In the genomic region with DNA sequence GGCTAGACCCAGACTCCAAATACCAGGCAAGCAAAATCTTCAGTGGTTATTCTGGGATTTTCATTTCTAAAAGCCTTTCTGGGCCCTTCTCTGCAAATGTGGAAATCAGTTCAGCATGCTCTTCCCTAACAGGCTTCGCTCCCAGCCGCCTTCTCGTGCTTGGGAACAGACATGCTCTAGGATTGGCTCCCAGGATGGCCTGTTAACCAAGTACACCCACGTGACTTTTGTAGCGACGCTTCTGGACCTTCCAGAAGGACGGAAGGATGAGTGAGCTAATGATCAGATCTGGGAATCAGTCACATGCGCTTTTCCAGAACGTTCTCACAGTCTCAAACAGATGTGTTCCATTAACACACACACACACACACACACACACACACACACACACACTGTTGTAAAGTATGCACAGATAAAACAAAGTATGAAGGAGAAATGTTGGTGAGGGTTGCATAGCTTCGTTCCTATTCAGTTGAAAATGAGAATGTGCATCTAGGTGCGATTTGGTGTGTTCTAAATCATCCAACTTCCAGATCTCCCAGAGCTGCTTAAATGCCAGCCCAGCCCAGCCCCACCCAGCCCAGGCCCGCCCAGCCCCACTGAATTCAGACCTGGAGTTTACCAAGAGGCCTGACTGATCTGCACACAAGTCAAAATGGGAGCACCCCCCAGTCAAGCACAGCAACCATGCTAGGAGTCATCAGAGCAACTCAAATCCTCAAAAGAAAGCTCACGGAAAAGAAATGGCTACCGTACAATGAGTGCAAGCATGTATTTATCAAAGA, we compare ENCODE assay signal across 15 mouse cellular contexts.
A peak's percentile ranks its signal among the peaks of the same experiment; 100 is the strongest.
DNase-seq lines count a peak whose midpoint lies in the region; ATAC-seq and TF ChIP-seq lines count a peak whose summit lies in the region.
"Had no signal": no experiment of that assay in that cellular context is flagged by ENCODE, and none has a peak within 500 bp of the region (broad histone marks: within the 10 kb centered on the region; RNA-seq: fewer than 3 reads in every experiment).

No protein-coding gene starts in this region.

- H3K4me3 ChIP-seq in embryonic facial prominence, embryonic 13.5 days = no peak overlapping the region
- H3K4me3 ChIP-seq in embryonic facial prominence, embryonic 10.5 days = no peak overlapping the region
- H3K4me3 ChIP-seq in heart, postnatal 0 days (ENCODE audit: low read depth, low read length) = no peak overlapping the region
- H3K4me3 ChIP-seq: limb, embryonic 12.5 days; midbrain, embryonic 13.5 days had no signal

- H3K4me2 ChIP-seq in embryonic facial prominence, embryonic 13.5 days = no peak overlapping the region
- H3K4me2 ChIP-seq in heart, postnatal 0 days (ENCODE audit: low read depth, low read length) = peak overlapping the region; percentile 1; the same call in 1 of the 2 replicates
- H3K4me2 ChIP-seq: hindbrain, embryonic 14.5 days; limb, embryonic 12.5 days; midbrain, embryonic 13.5 days had no signal

- 57% methylated on average over 14 of the region's 14 CpGs for WGBS in embryonic facial prominence, embryonic 13.5 days
- WGBS in embryonic facial prominence, embryonic 10.5 days = 87% methylated on average over 14 of the region's 14 CpGs
- 61% methylated on average over 14 of the region's 14 CpGs for WGBS in heart, postnatal 0 days

- H3K27me3 ChIP-seq in embryonic facial prominence, embryonic 13.5 days = peaks cover 4% of the 10 kb centered on the region; the same call in 1 of the 2 replicates
- no peaks in the 10 kb centered on the region for H3K27me3 ChIP-seq in embryonic facial prominence, embryonic 10.5 days (replicated peaks; ENCODE audit: low read depth, poor library complexity, severe bottlenecking)
- peaks cover 4% of the 10 kb centered on the region; the same call in 1 of the 2 replicates for H3K27me3 ChIP-seq in heart, postnatal 0 days (ENCODE audit: control insufficient read depth, insufficient read depth, low read length)
- H3K27me3 ChIP-seq: midbrain, embryonic 13.5 days had no signal

- H3K27ac ChIP-seq in embryonic facial prominence, embryonic 13.5 days = peak overlapping the region; percentile 44; the same call in 1 of the 2 replicates
- H3K27ac ChIP-seq in embryonic facial prominence, embryonic 10.5 days (replicated peaks) = no peak overlapping the region
- no peak overlapping the region; the same call in 1 of the 2 replicates for H3K27ac ChIP-seq in heart, postnatal 0 days (ENCODE audit: low read depth)
- H3K27ac ChIP-seq: hindbrain, embryonic 14.5 days; limb, embryonic 12.5 days; midbrain, embryonic 13.5 days had no signal

- no peak for DNase-seq in embryonic facial prominence, embryonic 10.5 days (ENCODE audit: low spot score)
- no peak for DNase-seq in heart, postnatal 0 days (ENCODE audit: low spot score)
- DNase-seq in heart, adult 8-10 months (ENCODE audit: low spot score) = no peak
- peak; percentile 9 for DNase-seq in right cerebral cortex, postnatal 14 days
- DNase-seq in right cerebral cortex, postnatal 4 days = no peak
- no peak for DNase-seq in layer of hippocampus, adult 18-20 months (ENCODE audit: low spot score in 2 of 2)
- no peak for DNase-seq in frontal cortex, adult 2 months (ENCODE audit: extremely low spot score in 1 of 2, low spot score in 1 of 2)
- DNase-seq: adrenal gland, postnatal 36 days; cerebellum, postnatal 36 days; kidney, adult 11 months; kidney, postnatal 4 days had no signal

- H3K9ac ChIP-seq in embryonic facial prominence, embryonic 13.5 days = no peak overlapping the region
- H3K9ac ChIP-seq in heart, postnatal 0 days (replicated peaks; ENCODE audit: low read depth, low read length) = no peak overlapping the region
- H3K9ac ChIP-seq: hindbrain, embryonic 14.5 days; limb, embryonic 12.5 days; midbrain, embryonic 13.5 days had no signal

- TF ChIP-seq EP300 in heart, postnatal 0 days (IDR thresholded peaks at IDR 0.05; ENCODE audit: low read depth) = no peak

- no peak for ATAC-seq in embryonic facial prominence, embryonic 13.5 days (ENCODE audit: insufficient number of reproducible peaks, insufficient read depth, low FRiP score, low TSS enrichment, low read depth)
- ATAC-seq in heart, postnatal 0 days (ENCODE audit: insufficient read depth, low read depth) = no peak
- ATAC-seq: midbrain, embryonic 13.5 days had no signal

- H3K9me3 ChIP-seq in embryonic facial prominence, embryonic 13.5 days = no peaks in the 10 kb centered on the region
- H3K9me3 ChIP-seq in embryonic facial prominence, embryonic 10.5 days = no peaks in the 10 kb centered on the region
- no peaks in the 10 kb centered on the region for H3K9me3 ChIP-seq in heart, postnatal 0 days (replicated peaks; ENCODE audit: control insufficient read depth, low read length)
- H3K9me3 ChIP-seq: limb, embryonic 12.5 days; midbrain, embryonic 13.5 days had no signal

- peaks cover 20% of the 10 kb centered on the region for H3K4me1 ChIP-seq in embryonic facial prominence, embryonic 13.5 days
- peaks cover 9% of the 10 kb centered on the region for H3K4me1 ChIP-seq in embryonic facial prominence, embryonic 10.5 days
- no peaks in the 10 kb centered on the region for H3K4me1 ChIP-seq in heart, postnatal 0 days (ENCODE audit: control insufficient read depth, insufficient read depth)
- H3K4me1 ChIP-seq: midbrain, embryonic 13.5 days had no signal

- H3K36me3 ChIP-seq in embryonic facial prominence, embryonic 13.5 days = no peaks in the 10 kb centered on the region
- no peaks in the 10 kb centered on the region for H3K36me3 ChIP-seq in embryonic facial prominence, embryonic 10.5 days (replicated peaks)
- no peaks in the 10 kb centered on the region for H3K36me3 ChIP-seq in heart, postnatal 0 days (replicated peaks; ENCODE audit: control insufficient read depth, insufficient read depth, low read length)
- H3K36me3 ChIP-seq: limb, embryonic 12.5 days; midbrain, embryonic 13.5 days had no signal

- TF ChIP-seq CTCF in heart, postnatal 0 days (IDR thresholded peaks at IDR 0.05; ENCODE audit: low read depth) = no peak
